Mouse (Mus musculus): ENCODE data around the gene Cd200. TPM values are rescaled to one million over a fixed set of nuclear protein-coding genes. Genes with fewer than 3 reads are reported as not detected.
A peak's percentile ranks its signal among the peaks of the same experiment; 100 is the strongest.

Gene Cd200
- polyA plus RNA-seq (2012; rRNA removed), result 27.4 and 30.2 TPM in 2 replicates
- 27.7 and 33.8 TPM in 2 replicates for polyA plus RNA-seq (2014; fragmentation: Nextera tagmentation; extraction: Ambion mirVana)

DNA sequence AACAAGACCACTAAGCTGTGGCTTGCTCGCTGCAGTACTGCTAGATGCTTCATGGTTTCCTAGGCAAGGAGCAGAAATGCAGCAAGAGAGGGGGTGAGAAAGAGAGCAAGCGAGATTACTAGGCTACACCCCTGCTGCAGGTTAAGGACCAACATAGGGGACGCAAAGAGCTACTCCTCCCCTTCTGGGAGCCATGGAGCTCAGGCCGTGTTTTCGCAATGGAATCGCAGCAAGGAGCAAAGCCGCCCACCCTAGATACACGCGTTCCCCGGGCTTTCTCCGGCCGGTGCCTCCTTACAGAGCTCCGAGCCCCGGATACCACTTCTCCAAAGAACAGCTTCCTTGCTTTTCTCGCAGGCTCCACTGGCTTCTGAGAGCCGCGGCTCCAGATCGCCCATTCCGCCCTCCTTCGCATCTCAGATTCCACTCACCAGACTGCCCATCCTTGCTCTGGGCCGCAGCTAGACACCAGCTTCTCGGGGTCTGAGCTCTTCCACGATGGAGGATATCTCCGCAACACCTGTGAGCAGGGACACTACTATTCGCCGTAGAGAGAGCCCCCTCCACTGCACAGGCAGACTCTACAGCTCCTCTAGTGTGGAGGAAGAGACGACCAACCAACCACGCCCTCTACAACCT, at the start of gene Cd200:
TSS of gene Cd200 (minus strand) at position 629 of the 639 bp plus-strand sequence.
- Histone ChIP-seq H3K4me3 (replicated peaks; ENCODE audit: low read length) (peak within 1 kb of the TSS; percentile 58), H3K27ac (replicated peaks; ENCODE audit: low read depth, low read length) (peak within 1 kb of the TSS; percentile 72), H3K4me2 (replicated peaks; ENCODE audit: low read depth, low read length, severe bottlenecking) (peak within 1 kb of the TSS; percentile 79), H3K9ac (ENCODE audit: low read depth, low read length, severe bottlenecking) (peak within 1 kb of the TSS; percentile 67), H3K9me3 (ENCODE audit: control insufficient read depth, low read length) (no peaks in the 10 kb centered on the region), H3K4me1 (ENCODE audit: control insufficient read depth, insufficient read depth, low read length) (0 out of 2 replicates have a peak, but pooled peaks cover 3% of the 10 kb centered on the region), H3K36me3 (ENCODE audit: control insufficient read depth, insufficient read depth, low read length) (no peaks in the 10 kb centered on the region), H3K27me3 (ENCODE audit: control insufficient read depth, insufficient read depth, low read length) (no peaks in the 10 kb centered on the region)
- DNase-seq (ENCODE audit: low spot score) (peak; percentile 64), ATAC-seq (ENCODE audit: low FRiP score, low read depth) (peak; percentile 82)
- WGBS, result 1% methylated on average over 27 of the region's 28 CpGs
- peak; percentile 27; the same call in 1 of the 2 replicates for TF ChIP-seq POLR2A (IDR thresholded peaks at IDR 0.05; ENCODE audit: borderline replicate concordance, extremely low read depth, insufficient read depth, insufficient read length)

DNA sequence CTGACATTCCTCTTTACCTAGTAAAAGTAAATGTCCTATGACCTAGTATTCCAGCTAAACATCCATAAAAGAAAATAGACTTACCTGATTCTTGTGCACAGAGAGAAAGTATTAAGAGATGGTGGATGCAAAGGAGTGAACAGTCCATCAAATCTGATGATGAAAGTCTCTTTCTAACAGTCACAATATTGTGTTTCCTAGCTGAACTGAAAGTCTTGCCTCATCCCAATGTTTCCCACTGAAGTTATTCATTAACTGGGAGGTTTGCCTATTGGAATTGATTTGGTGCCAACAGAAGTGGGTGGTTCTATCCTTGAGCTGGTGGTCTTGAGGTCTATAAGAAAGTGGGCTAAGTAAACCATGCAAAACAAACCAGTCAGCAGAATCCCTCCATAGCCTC, 45.9 kb upstream of the Cd200 start:
- no peak overlapping the region for H3K9ac ChIP-seq (ENCODE audit: low read depth, low read length, severe bottlenecking)
- H3K27ac ChIP-seq (replicated peaks; ENCODE audit: low read depth, low read length), result no peak overlapping the region
- TF ChIP-seq POLR2A (IDR thresholded peaks at IDR 0.05; ENCODE audit: borderline replicate concordance, extremely low read depth, insufficient read depth, insufficient read length), result no peak
- no peak for ATAC-seq (ENCODE audit: low FRiP score, low read depth)
- no peaks in the 10 kb centered on the region for H3K4me1 ChIP-seq (ENCODE audit: control insufficient read depth, insufficient read depth, low read length)
- no peaks in the 10 kb centered on the region for H3K9me3 ChIP-seq (ENCODE audit: control insufficient read depth, low read length)
- no peak overlapping the region for H3K4me3 ChIP-seq (replicated peaks; ENCODE audit: low read length)
- H3K36me3 ChIP-seq (ENCODE audit: control insufficient read depth, insufficient read depth, low read length), result no peaks in the 10 kb centered on the region
- DNase-seq (ENCODE audit: low spot score), result no peak
- H3K27me3 ChIP-seq (ENCODE audit: control insufficient read depth, insufficient read depth, low read length), result no peaks in the 10 kb centered on the region
- H3K4me2 ChIP-seq (replicated peaks; ENCODE audit: low read depth, low read length, severe bottlenecking), result no peak overlapping the region

DNA sequence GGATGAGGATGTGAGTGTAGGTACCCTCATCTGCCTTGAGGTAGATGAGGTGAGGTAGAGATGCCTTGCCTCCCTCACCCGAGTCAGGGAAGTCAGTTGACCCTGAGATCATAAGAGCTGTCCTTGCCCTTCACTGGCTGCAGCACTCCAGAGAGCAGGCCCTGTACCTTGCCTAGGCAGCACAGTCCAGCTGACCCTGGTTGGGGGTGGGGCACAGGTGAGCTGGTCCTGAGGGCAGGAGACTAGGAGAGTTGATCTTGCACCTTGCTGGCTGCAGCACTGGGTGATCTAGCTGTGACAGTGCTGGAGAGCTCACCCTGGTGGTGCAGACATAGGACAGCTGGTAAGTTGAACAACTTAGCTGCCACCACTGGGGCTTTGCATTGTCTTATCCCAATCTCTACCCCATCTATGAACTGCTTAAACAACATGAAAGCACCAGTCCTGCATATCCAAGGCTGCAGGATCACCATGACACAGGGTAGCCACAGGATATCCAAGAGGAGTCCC, 28.4 kb upstream of the Cd200 start:
- WGBS, result 87% methylated on average over 1 of the region's 1 CpGs
- Histone ChIP-seq H3K27me3 (ENCODE audit: control insufficient read depth, insufficient read depth, low read length) (no peaks in the 10 kb centered on the region), H3K36me3 (ENCODE audit: control insufficient read depth, insufficient read depth, low read length) (no peaks in the 10 kb centered on the region), H3K4me3 (replicated peaks; ENCODE audit: low read length) (no peak overlapping the region), H3K9me3 (ENCODE audit: control insufficient read depth, low read length) (no peaks in the 10 kb centered on the region), H3K4me2 (replicated peaks; ENCODE audit: low read depth, low read length, severe bottlenecking) (no peak overlapping the region), H3K27ac (replicated peaks; ENCODE audit: low read depth, low read length) (no peak overlapping the region), H3K9ac (ENCODE audit: low read depth, low read length, severe bottlenecking) (no peak overlapping the region), H3K4me1 (ENCODE audit: control insufficient read depth, insufficient read depth, low read length) (no peaks in the 10 kb centered on the region)
- no peak for ATAC-seq (ENCODE audit: low FRiP score, low read depth)
- no peak for TF ChIP-seq POLR2A (IDR thresholded peaks at IDR 0.05; ENCODE audit: borderline replicate concordance, extremely low read depth, insufficient read depth, insufficient read length)
- DNase-seq (ENCODE audit: low spot score), result no peak

DNA sequence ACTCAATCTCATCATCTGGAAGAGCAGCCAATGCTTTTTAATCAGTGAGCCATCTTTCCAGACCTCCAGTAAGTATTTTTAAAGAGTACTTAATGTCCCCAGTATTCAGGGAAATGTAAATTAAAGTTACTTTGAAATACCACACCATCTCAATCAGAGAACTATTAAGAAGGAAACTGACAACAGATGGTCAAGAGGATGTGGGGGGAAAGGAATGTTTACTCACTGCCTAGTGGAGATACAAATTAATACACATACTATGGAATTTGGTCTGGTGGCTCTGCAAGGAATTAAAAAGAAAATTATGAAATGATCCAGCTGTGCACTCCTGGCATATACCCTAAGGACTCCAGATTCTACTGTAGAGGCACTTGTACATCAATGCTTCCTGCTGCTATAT, 26.7 kb upstream of the Cd200 start:
- no peaks in the 10 kb centered on the region for H3K27me3 ChIP-seq (ENCODE audit: control insufficient read depth, insufficient read depth, low read length)
- no peak for ATAC-seq (ENCODE audit: low FRiP score, low read depth)

DNA sequence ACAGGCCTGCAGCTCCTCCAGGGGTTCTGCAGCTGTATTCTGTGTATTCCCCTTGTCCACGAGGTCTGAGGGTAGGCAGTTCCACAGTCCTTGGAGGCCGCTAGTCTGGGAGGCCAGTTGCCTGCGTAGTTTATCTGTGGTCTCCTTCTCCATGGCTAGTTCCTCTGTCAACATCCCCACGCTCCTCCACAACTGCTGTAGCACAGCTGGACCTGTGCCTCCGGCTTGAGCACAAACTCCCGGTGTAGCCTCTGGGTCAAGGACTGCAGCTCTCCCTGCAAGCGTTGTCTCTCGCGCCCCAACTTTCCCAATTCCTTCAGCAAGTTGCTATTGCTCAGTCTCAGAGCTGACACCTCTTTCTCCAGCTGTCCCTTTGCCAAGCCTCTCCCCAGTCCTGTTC, 18.8 kb upstream of the Cd200 start:
- Histone ChIP-seq H3K9me3 (ENCODE audit: control insufficient read depth, low read length) (no peaks in the 10 kb centered on the region), H3K4me1 (ENCODE audit: control insufficient read depth, insufficient read depth, low read length) (no peaks in the 10 kb centered on the region), H3K9ac (ENCODE audit: low read depth, low read length, severe bottlenecking) (no peak overlapping the region), H3K4me3 (replicated peaks; ENCODE audit: low read length) (no peak overlapping the region), H3K4me2 (replicated peaks; ENCODE audit: low read depth, low read length, severe bottlenecking) (no peak overlapping the region), H3K27ac (replicated peaks; ENCODE audit: low read depth, low read length) (no peak overlapping the region), H3K36me3 (ENCODE audit: control insufficient read depth, insufficient read depth, low read length) (no peaks in the 10 kb centered on the region), H3K27me3 (ENCODE audit: control insufficient read depth, insufficient read depth, low read length) (no peaks in the 10 kb centered on the region)
- WGBS, result 92% methylated on average over 9 of the region's 9 CpGs
- ATAC-seq (ENCODE audit: low FRiP score, low read depth), result no peak
- TF ChIP-seq POLR2A (IDR thresholded peaks at IDR 0.05; ENCODE audit: borderline replicate concordance, extremely low read depth, insufficient read depth, insufficient read length), result no peak
- no peak for DNase-seq (ENCODE audit: low spot score)

More for the DNA sequence above, 26.7 kb upstream of the Cd200 start:
- H3K36me3 ChIP-seq (ENCODE audit: control insufficient read depth, insufficient read depth, low read length), result no peaks in the 10 kb centered on the region
- H3K27ac ChIP-seq (replicated peaks; ENCODE audit: low read depth, low read length), result no peak overlapping the region
- H3K9ac ChIP-seq (ENCODE audit: low read depth, low read length, severe bottlenecking), result no peak overlapping the region
- DNase-seq (ENCODE audit: low spot score), result no peak
- no peak for TF ChIP-seq POLR2A (IDR thresholded peaks at IDR 0.05; ENCODE audit: borderline replicate concordance, extremely low read depth, insufficient read depth, insufficient read length)
- no peak overlapping the region for H3K4me2 ChIP-seq (replicated peaks; ENCODE audit: low read depth, low read length, severe bottlenecking)
- no peaks in the 10 kb centered on the region for H3K9me3 ChIP-seq (ENCODE audit: control insufficient read depth, low read length)
- H3K4me1 ChIP-seq (ENCODE audit: control insufficient read depth, insufficient read depth, low read length), result no peaks in the 10 kb centered on the region
- no peak overlapping the region for H3K4me3 ChIP-seq (replicated peaks; ENCODE audit: low read length)

Data from limb, embryonic 14.5 days (tissue).